Mouse (Mus musculus) liver, postnatal 0 days (tissue): ENCODE data around the gene Gm20388.

Experiments used
- CTCF ChIP-seq: sonication (generic); IDR thresholded peaks from 2 replicates; pipeline ENCODE4 v1.5.1; 2016; ENCODE audit warnings: antibody characterized with exemption, low read depth
- EP300 ChIP-seq: IDR thresholded peaks from 2 replicates; pipeline ENCODE4 v1.6.1; 2016; ENCODE audit warnings: antibody characterized with exemption, low read depth, mild to moderate bottlenecking

GRCm38 (mm10) chr8:123476911-123477736 is 3566.5 kb downstream of the Gm20388 start:
- TF ChIP-seq CTCF (no peak), EP300 (no peak)
